Mouse (Mus musculus) urinary bladder, postnatal 25 days (tissue): ENCODE data around the gene Lrrc8c.

Source experiments
- DNase-seq: peaks from one replicate; pipeline ENCODE4 v3.0.0; 2022; ENCODE audit warnings: low spot score

The Lrrc8c gene

GRCm38 (mm10) chr5:105501136-105501535 is 18.1 kb upstream of the Lrrc8c start:
- DNase-seq, result no peak

GRCm38 (mm10) chr5:105508813-105509212 is 10.4 kb upstream of the Lrrc8c start:
- no peak for DNase-seq

GRCm38 (mm10) chr5:105512297-105512696 is 6.9 kb upstream of the Lrrc8c start:
- DNase-seq, result no peak

GRCm38 (mm10) chr5:105515532-105515931 is 3.7 kb upstream of the Lrrc8c start:
- DNase-seq, result no peak

GRCm38 (mm10) chr5:105516290-105516689 is 2.9 kb upstream of the Lrrc8c start:
- DNase-seq, result no peak

- no peak for DNase-seq
Measured at GRCm38 (mm10) chr5:105517992-105518625, 1.1 kb upstream of the Lrrc8c start.

- no peak for DNase-seq
Measured at GRCm38 (mm10) chr5:105518626-105519095, 527 bp upstream of the Lrrc8c start.

- no peak for DNase-seq
Measured at GRCm38 (mm10) chr5:105519976-105520300, 750 bp downstream of the Lrrc8c start.

- no peak for DNase-seq
Measured at GRCm38 (mm10) chr5:105520442-105520965, 1.3 kb downstream of the Lrrc8c start.

- no peak for DNase-seq
Measured at GRCm38 (mm10) chr5:105523452-105523851, 4.3 kb downstream of the Lrrc8c start.

- DNase-seq, result no peak
Measured at GRCm38 (mm10) chr5:105525004-105525403, 5.8 kb downstream of the Lrrc8c start.

GRCm38 (mm10) chr5:105526107-105526645 is 7.0 kb downstream of the Lrrc8c start:
- DNase-seq, result no peak

- no peak for DNase-seq
Measured at GRCm38 (mm10) chr5:105526766-105527165, 7.6 kb downstream of the Lrrc8c start.

- no peak for DNase-seq
Measured at GRCm38 (mm10) chr5:105527477-105528331, 8.5 kb downstream of the Lrrc8c start.

- no peak for DNase-seq
Measured at GRCm38 (mm10) chr5:105530576-105530975, 11.4 kb downstream of the Lrrc8c start.

GRCm38 (mm10) chr5:105535186-105535585 is 16.0 kb downstream of the Lrrc8c start:
- no peak for DNase-seq

GRCm38 (mm10) chr5:105536172-105536571 is 17.0 kb downstream of the Lrrc8c start:
- DNase-seq, result no peak

- DNase-seq, result no peak
Measured at GRCm38 (mm10) chr5:105537101-105537723, 18.0 kb downstream of the Lrrc8c start.

GRCm38 (mm10) chr5:105541051-105541450 is 21.9 kb downstream of the Lrrc8c start:
- DNase-seq, result no peak

GRCm38 (mm10) chr5:105545126-105545525 is 25.9 kb downstream of the Lrrc8c start:
- DNase-seq, result no peak

GRCm38 (mm10) chr5:105547115-105547514 is 27.9 kb downstream of the Lrrc8c start:
- DNase-seq, result no peak

GRCm38 (mm10) chr5:105551808-105552207 is 32.6 kb downstream of the Lrrc8c start:
- DNase-seq, result no peak
